Mouse (Mus musculus) cerebellum, adult 2 months (tissue): ENCODE data around the gene 4922502D21Rik.

Experiments
- CTCF ChIP-seq: fragments of 200-500 bp; IDR thresholded peaks from 2 replicates; pipeline ENCODE4 v1.5.1; 2011; ENCODE audit warnings: low read depth, mild to moderate bottlenecking, control low read depth, low read length, moderate library complexity, borderline replicate concordance; ENCODE audit not compliant: insufficient read depth
- POLR2A ChIP-seq: fragments of 200-500 bp; IDR thresholded peaks from 2 replicates; pipeline ENCODE4 v1.6.1; 2011; ENCODE audit warnings: low read length, control low read depth, borderline replicate concordance; ENCODE audit not compliant: insufficient read depth

DNA sequence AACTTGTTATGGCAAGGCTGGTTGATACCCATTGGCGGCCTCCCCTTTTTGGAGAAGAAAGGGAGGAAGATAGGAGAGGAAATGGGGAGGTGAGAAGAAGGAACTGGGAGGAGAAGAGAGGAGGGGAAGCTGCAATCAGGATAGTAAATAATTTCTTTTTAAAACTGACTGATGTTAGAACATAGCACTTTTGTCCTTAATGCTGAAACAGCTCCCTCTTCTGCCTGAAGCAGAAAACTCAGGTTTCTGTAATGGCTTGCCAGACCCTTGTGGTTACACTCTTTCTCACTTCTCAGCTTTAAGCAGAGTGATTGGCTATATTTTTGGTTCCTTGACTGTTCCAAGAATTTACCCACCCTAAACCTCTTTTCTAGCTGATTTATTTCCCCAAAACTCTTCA is 5.6 kb downstream of the 4922502D21Rik start:
- no peak for TF ChIP-seq POLR2A
- TF ChIP-seq CTCF, result no peak
